Mouse (Mus musculus): ENCODE measurements around the gene Fat1. TPM values are rescaled to one million over a fixed set of nuclear protein-coding genes. Genes with fewer than 3 reads are reported as not detected.
A peak's percentile ranks its signal among the peaks of the same experiment; 100 is the strongest.

Fat1 gene
- total and polyA plus RNA-seq, 2 experiments from 2014 or later, result 10.5 to 89.5 TPM

GRCm38 (mm10) chr8:45038350-45038749, 103.1 kb downstream of the Fat1 start:
- Histone ChIP-seq H3K4me2 (ENCODE audit: low read depth, low read length) (no peak overlapping the region), H3K9ac (replicated peaks; ENCODE audit: low read length) (no peak overlapping the region), H3K9me3 (ENCODE audit: low read length) (no peaks in the 10 kb centered on the region), H3K27me3 (ENCODE audit: insufficient read depth, low read length) (no peaks in the 10 kb centered on the region), H3K36me3 (ENCODE audit: insufficient read depth, low read length) (peaks cover 57% of the 10 kb centered on the region), H3K27ac (no peak overlapping the region), H3K4me3 (ENCODE audit: low read length) (no peak overlapping the region), H3K4me1 (ENCODE audit: insufficient read depth, low read length) (no peaks in the 10 kb centered on the region)
- peak; percentile 49; the same call in 1 of the 2 replicates for ATAC-seq
- DNase-seq (ENCODE audit: low spot score), result no peak
- WGBS, result 90% methylated on average over 15 of the region's 15 CpGs
- no peak for TF ChIP-seq CTCF (IDR thresholded peaks at IDR 0.05; ENCODE audit: low read depth)

GRCm38 (mm10) chr8:45044160-45044559, 108.9 kb downstream of the Fat1 start:
- TF ChIP-seq CTCF (IDR thresholded peaks at IDR 0.05; ENCODE audit: low read depth), result no peak
- peaks cover 46% of the 10 kb centered on the region for H3K36me3 ChIP-seq (ENCODE audit: insufficient read depth, low read length)
- H3K4me2 ChIP-seq (ENCODE audit: low read depth, low read length), result no peak overlapping the region
- no peak overlapping the region for H3K27ac ChIP-seq
- H3K4me3 ChIP-seq (ENCODE audit: low read length), result no peak overlapping the region
- no peak for ATAC-seq
- H3K27me3 ChIP-seq (ENCODE audit: insufficient read depth, low read length), result no peaks in the 10 kb centered on the region
- no peak for DNase-seq (ENCODE audit: low spot score)
- H3K4me1 ChIP-seq (ENCODE audit: insufficient read depth, low read length), result no peaks in the 10 kb centered on the region
- H3K9me3 ChIP-seq (ENCODE audit: low read length), result no peaks in the 10 kb centered on the region
- no peak overlapping the region for H3K9ac ChIP-seq (replicated peaks; ENCODE audit: low read length)
- WGBS, result 96% methylated on average over 26 of the region's 26 CpGs

- H3K27me3 ChIP-seq (ENCODE audit: insufficient read depth, low read length), result no peaks in the 10 kb centered on the region
- ATAC-seq (no peak), DNase-seq (ENCODE audit: low spot score) (no peak)
- no peak overlapping the region for H3K4me2 ChIP-seq (ENCODE audit: low read depth, low read length)
- H3K4me3 ChIP-seq (ENCODE audit: low read length), result no peak overlapping the region
- 89% methylated on average over 8 of the region's 8 CpGs for WGBS
- no peak overlapping the region for H3K9ac ChIP-seq (replicated peaks; ENCODE audit: low read length)
- H3K36me3 ChIP-seq (ENCODE audit: insufficient read depth, low read length), result peaks cover 16% of the 10 kb centered on the region; the same call in 1 of the 2 replicates
- no peak overlapping the region for H3K27ac ChIP-seq
- TF ChIP-seq CTCF (IDR thresholded peaks at IDR 0.05; ENCODE audit: low read depth), result no peak
- no peaks in the 10 kb centered on the region for H3K4me1 ChIP-seq (ENCODE audit: insufficient read depth, low read length)
- H3K9me3 ChIP-seq (ENCODE audit: low read length), result no peaks in the 10 kb centered on the region
Observed at GRCm38 (mm10) chr8:45050451-45050850, 115.2 kb downstream of the Fat1 start.

GRCm38 (mm10) chr8:45051236-45051635, 116.0 kb downstream of the Fat1 start:
- no peak for TF ChIP-seq CTCF (IDR thresholded peaks at IDR 0.05; ENCODE audit: low read depth)
- Histone ChIP-seq H3K4me2 (ENCODE audit: low read depth, low read length) (no peak overlapping the region), H3K27me3 (ENCODE audit: insufficient read depth, low read length) (no peaks in the 10 kb centered on the region), H3K27ac (no peak overlapping the region), H3K36me3 (ENCODE audit: insufficient read depth, low read length) (peaks cover 12% of the 10 kb centered on the region; the same call in 1 of the 2 replicates), H3K4me1 (ENCODE audit: insufficient read depth, low read length) (no peaks in the 10 kb centered on the region), H3K9ac (replicated peaks; ENCODE audit: low read length) (no peak overlapping the region), H3K9me3 (ENCODE audit: low read length) (no peaks in the 10 kb centered on the region), H3K4me3 (ENCODE audit: low read length) (no peak overlapping the region)
- ATAC-seq, result no peak
- WGBS, result 95% methylated on average over 30 of the region's 30 CpGs
- no peak for DNase-seq (ENCODE audit: low spot score)

- Histone ChIP-seq H3K9ac (replicated peaks; ENCODE audit: low read length) (no peak overlapping the region), H3K4me1 (ENCODE audit: insufficient read depth, low read length) (no peaks in the 10 kb centered on the region), H3K9me3 (ENCODE audit: low read length) (no peaks in the 10 kb centered on the region), H3K27ac (no peak overlapping the region), H3K36me3 (ENCODE audit: insufficient read depth, low read length) (peaks cover 12% of the 10 kb centered on the region; the same call in 1 of the 2 replicates), H3K27me3 (ENCODE audit: insufficient read depth, low read length) (no peaks in the 10 kb centered on the region), H3K4me2 (ENCODE audit: low read depth, low read length) (no peak overlapping the region), H3K4me3 (ENCODE audit: low read length) (no peak overlapping the region)
- peak; percentile 53 for TF ChIP-seq CTCF (IDR thresholded peaks at IDR 0.05; ENCODE audit: low read depth)
- 80% methylated on average over 1 of the region's 1 CpGs for WGBS
- DNase-seq (ENCODE audit: low spot score) (peak; percentile 53), ATAC-seq (0 out of 2 replicates have a peak, but pooled peaks have one; percentile 69)
Observed at GRCm38 (mm10) chr8:45052205-45052604, 117.0 kb downstream of the Fat1 start.

GRCm38 (mm10) chr8:45052618-45053017, 117.4 kb downstream of the Fat1 start:
- TF ChIP-seq CTCF (IDR thresholded peaks at IDR 0.05; ENCODE audit: low read depth), result no peak
- Histone ChIP-seq H3K27me3 (ENCODE audit: insufficient read depth, low read length) (no peaks in the 10 kb centered on the region), H3K9ac (replicated peaks; ENCODE audit: low read length) (no peak overlapping the region), H3K27ac (no peak overlapping the region), H3K9me3 (ENCODE audit: low read length) (no peaks in the 10 kb centered on the region), H3K36me3 (ENCODE audit: insufficient read depth, low read length) (peaks cover 12% of the 10 kb centered on the region; the same call in 1 of the 2 replicates), H3K4me1 (ENCODE audit: insufficient read depth, low read length) (no peaks in the 10 kb centered on the region), H3K4me3 (ENCODE audit: low read length) (no peak overlapping the region), H3K4me2 (ENCODE audit: low read depth, low read length) (no peak overlapping the region)
- WGBS, result 86% methylated on average over 9 of the region's 9 CpGs
- no peak for DNase-seq (ENCODE audit: low spot score)
- ATAC-seq, result peak; percentile 18; the same call in 1 of the 2 replicates

- TF ChIP-seq CTCF (IDR thresholded peaks at IDR 0.05; ENCODE audit: low read depth), result no peak
- no peak for ATAC-seq
Observed at GRCm38 (mm10) chr8:45055500-45055899, 120.3 kb downstream of the Fat1 start.

More at GRCm38 (mm10) chr8:45055500-45055899, 120.3 kb downstream of the Fat1 start:
- no peak overlapping the region for H3K4me2 ChIP-seq (ENCODE audit: low read depth, low read length)
- no peaks in the 10 kb centered on the region for H3K4me1 ChIP-seq (ENCODE audit: insufficient read depth, low read length)
- H3K4me3 ChIP-seq (ENCODE audit: low read length), result no peak overlapping the region
- no peak overlapping the region for H3K9ac ChIP-seq (replicated peaks; ENCODE audit: low read length)
- H3K9me3 ChIP-seq (ENCODE audit: low read length), result no peaks in the 10 kb centered on the region
- WGBS, result 97% methylated on average over 3 of the region's 3 CpGs
- H3K27ac ChIP-seq, result no peak overlapping the region
- DNase-seq (ENCODE audit: low spot score), result no peak
- no peaks in the 10 kb centered on the region for H3K27me3 ChIP-seq (ENCODE audit: insufficient read depth, low read length)
- peaks cover 12% of the 10 kb centered on the region; the same call in 1 of the 2 replicates for H3K36me3 ChIP-seq (ENCODE audit: insufficient read depth, low read length)
